Mouse (Mus musculus) lung, postnatal 0 days (tissue): ENCODE measurements at regions not wholly inside any gene's neighbourhood (a gene's known extent, or its start where the extent isn't known, plus 50 kb on each side); places are given as distances from the start of the nearest gene placed in this dataset.

ENCODE experiments used
- CTCF ChIP-seq: IDR thresholded peaks from 2 replicates; pipeline ENCODE4 v1.5.1; 2016; ENCODE audit warnings: antibody characterized with exemption, mild to moderate bottlenecking
- EP300 ChIP-seq: IDR thresholded peaks from 2 replicates; pipeline ENCODE4 v1.6.1; 2016; ENCODE audit warnings: antibody characterized with exemption, mild to moderate bottlenecking, control low read depth

DNA sequence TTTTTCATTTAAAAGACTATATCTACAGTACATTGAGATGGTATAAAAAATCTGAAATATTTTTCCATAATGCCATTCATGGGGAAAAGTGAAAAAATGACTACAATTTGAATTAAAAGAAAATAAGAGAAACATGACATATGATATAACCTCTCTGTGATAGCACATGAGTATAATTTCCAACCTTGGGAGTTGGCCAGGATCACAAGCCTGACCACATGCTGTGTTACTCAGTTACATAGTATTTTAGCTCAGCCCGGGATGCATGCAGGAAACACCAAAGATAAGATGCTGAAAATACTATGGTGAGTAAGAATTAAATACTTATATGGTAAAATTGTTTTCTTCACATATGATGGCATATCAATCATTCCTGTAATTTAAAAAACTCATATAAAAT, 814.0 kb downstream of the Fam181b start:
- TF ChIP-seq CTCF (no peak), EP300 (no peak)
